Mouse (Mus musculus): ENCODE measurements at regions not wholly inside any gene's neighbourhood (a gene's known extent, or its start where the extent isn't known, plus 50 kb on each side); places are given as distances from the start of the nearest gene placed in this dataset.
"Not testable (repeated sequence)": the region's sequence is repeated elsewhere in the genome, so short reads cannot be mapped to it uniquely, and the experiment has no call there.

DNA sequence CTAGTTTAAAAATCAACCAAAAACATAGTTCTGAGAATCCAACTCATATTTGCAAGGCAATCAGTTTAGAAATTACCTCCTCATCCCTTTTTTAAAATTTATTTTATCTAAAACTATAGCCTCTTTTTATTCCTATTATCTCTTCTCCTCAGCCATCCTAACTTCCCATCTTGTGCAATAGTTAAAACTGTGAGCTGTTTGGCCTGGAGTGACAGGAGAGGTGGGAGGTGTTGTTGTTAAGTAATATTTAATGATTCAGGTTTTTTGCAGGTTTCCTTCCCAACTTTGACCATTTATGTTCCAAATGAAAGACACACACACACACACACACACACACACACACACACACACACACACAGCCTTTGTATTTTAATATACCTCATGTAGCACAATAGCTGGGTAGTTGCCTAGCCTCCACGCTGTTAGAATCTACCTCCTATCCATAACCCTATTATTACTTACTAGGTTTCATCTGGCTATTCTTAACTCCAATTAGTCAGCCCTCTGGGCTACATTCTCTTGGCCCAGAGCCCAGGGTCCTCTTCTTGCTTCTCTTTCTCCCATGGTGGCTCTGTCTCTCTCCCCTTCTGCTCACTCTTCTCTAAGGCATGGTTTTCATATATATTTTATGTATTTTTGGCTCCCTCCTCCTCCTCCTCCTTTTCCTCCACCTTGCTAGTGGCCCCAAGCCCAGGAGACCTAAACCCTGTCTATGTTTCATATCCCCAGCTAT lies 113.5 kb downstream of the Olfr721-ps1 start:
- no peak for TF ChIP-seq CTCF (IDR thresholded peaks at IDR 0.05; ENCODE audit: low read depth)
- DNase-seq (no peak), ATAC-seq (no peak)
- Histone ChIP-seq H3K4me2 (ENCODE audit: low read depth) (no peak overlapping the region), H3K36me3 (ENCODE audit: insufficient read depth) (no peaks in the 10 kb centered on the region), H3K4me3 (ENCODE audit: low read depth, low read length) (no peak overlapping the region), H3K27me3 (ENCODE audit: insufficient read depth, low read length) (no peaks in the 10 kb centered on the region), H3K9me3 (ENCODE audit: low read length) (no peaks in the 10 kb centered on the region), H3K27ac (ENCODE audit: low read depth, low read length) (no peak overlapping the region), H3K4me1 (ENCODE audit: insufficient read depth) (no peaks in the 10 kb centered on the region), H3K9ac (no peak overlapping the region)
- 21% methylated on average over 1 of the region's 1 CpGs for WGBS

DNA sequence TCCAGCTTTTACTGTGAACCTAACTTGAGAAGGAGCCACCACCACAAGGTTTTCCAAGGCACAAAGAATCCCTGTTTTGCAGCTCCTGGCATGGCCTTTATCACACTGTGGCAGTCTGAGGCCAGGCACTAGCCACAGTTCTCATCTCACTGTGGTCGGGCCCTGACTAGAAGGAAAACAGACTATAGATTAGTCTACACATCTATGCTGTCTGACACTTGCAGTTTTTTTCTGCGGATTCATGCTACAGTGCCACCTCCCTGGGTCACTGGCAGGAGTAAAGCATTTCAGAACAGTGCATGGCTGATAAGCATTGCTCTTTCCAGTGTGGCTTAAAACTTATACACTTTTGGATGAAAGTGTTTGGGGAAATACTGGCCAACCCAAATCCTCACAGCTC lies 114.3 kb downstream of the Olfr721-ps1 start:
- no peaks in the 10 kb centered on the region for H3K27me3 ChIP-seq (ENCODE audit: insufficient read depth, low read length)
- WGBS = 81% methylated on average over 2 of the region's 2 CpGs
- ATAC-seq = no peak
- no peak overlapping the region for H3K27ac ChIP-seq (ENCODE audit: low read depth, low read length)
- TF ChIP-seq CTCF (IDR thresholded peaks at IDR 0.05; ENCODE audit: low read depth) = no peak
- no peak overlapping the region for H3K4me2 ChIP-seq (ENCODE audit: low read depth)
- H3K36me3 ChIP-seq (ENCODE audit: insufficient read depth) = no peaks in the 10 kb centered on the region
- H3K4me1 ChIP-seq (ENCODE audit: insufficient read depth) = no peaks in the 10 kb centered on the region
- no peak overlapping the region for H3K4me3 ChIP-seq (ENCODE audit: low read depth, low read length)
- no peak overlapping the region for H3K9ac ChIP-seq
- no peaks in the 10 kb centered on the region for H3K9me3 ChIP-seq (ENCODE audit: low read length)
- DNase-seq = no peak

DNA sequence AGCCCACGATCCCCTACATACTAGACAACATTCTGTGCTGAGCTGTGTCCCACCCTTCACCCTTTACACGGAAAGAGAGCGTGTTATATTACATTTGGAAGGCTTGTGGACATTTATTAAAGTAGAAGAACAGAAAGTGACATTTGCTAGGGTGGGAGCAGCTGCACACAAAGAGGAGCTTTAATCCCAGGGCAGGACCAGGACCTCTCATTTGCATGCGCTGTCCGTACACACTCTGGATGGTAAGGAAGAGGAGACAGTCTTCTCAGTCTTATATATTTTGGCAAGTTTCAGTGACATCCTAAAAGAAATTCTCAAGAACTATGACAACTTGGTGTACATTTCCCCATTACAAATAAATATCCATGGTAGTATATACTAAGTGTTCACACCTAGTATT lies 114.8 kb downstream of the Olfr721-ps1 start:
- WGBS = 83% methylated on average over 5 of the region's 5 CpGs
- Histone ChIP-seq H3K4me3 (ENCODE audit: low read depth, low read length) (no peak overlapping the region), H3K9ac (no peak overlapping the region), H3K27ac (ENCODE audit: low read depth, low read length) (no peak overlapping the region), H3K9me3 (ENCODE audit: low read length) (no peaks in the 10 kb centered on the region), H3K4me2 (ENCODE audit: low read depth) (no peak overlapping the region), H3K4me1 (ENCODE audit: insufficient read depth) (no peaks in the 10 kb centered on the region), H3K36me3 (ENCODE audit: insufficient read depth) (no peaks in the 10 kb centered on the region), H3K27me3 (ENCODE audit: insufficient read depth, low read length) (no peaks in the 10 kb centered on the region)
- ATAC-seq (no peak), DNase-seq (no peak)
- no peak for TF ChIP-seq CTCF (IDR thresholded peaks at IDR 0.05; ENCODE audit: low read depth)

DNA sequence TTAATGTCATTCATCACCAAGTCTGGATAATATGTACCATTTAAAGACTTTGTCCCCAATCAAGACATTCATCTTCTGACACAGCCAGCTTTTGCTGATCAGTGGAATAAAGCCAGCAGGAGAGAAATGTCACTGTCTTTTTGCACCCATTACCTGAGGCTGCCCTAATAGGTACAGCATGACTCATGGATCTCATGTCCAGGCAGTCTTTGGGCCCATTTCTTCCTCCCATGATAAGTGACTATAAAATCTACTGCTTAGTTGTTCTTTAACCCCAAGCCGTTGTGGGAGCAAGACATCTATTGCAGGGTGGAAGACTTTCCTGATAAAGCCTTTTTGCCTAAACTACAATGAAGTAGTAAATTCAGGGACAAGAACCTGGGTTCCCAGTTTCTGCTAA lies 116.9 kb downstream of the Olfr721-ps1 start:
- Histone ChIP-seq H3K27ac (ENCODE audit: low read depth, low read length) (no peak overlapping the region), H3K9me3 (ENCODE audit: low read length) (no peaks in the 10 kb centered on the region), H3K4me3 (ENCODE audit: low read depth, low read length) (no peak overlapping the region), H3K4me1 (ENCODE audit: insufficient read depth) (no peaks in the 10 kb centered on the region), H3K36me3 (ENCODE audit: insufficient read depth) (no peaks in the 10 kb centered on the region), H3K27me3 (ENCODE audit: insufficient read depth, low read length) (no peaks in the 10 kb centered on the region), H3K4me2 (ENCODE audit: low read depth) (no peak overlapping the region), H3K9ac (no peak overlapping the region)
- WGBS = 93% methylated on average over 1 of the region's 1 CpGs
- DNase-seq (no peak), ATAC-seq (no peak)
- TF ChIP-seq CTCF (IDR thresholded peaks at IDR 0.05; ENCODE audit: low read depth) = no peak

DNA sequence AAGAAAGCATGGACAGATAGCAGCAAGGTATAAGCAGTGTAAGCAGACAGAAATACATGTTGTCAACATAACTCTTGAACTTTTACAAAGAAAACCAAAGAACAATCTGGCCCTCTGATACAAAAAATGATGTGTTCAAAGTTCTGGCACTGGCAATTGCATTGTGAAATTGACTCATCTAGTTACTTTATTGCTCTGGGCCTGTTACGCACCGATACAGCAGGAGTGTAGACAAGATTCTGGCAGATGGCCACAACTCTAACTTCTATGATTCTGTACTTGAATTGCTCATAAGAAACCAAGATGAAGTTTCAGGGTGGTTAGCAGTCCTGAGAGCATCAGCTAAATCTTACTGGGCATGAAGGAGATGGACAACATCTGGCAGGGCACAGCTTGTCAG lies 117.7 kb downstream of the Olfr721-ps1 start:
- Histone ChIP-seq H3K4me3 (ENCODE audit: low read depth, low read length) (no peak overlapping the region), H3K4me2 (ENCODE audit: low read depth) (no peak overlapping the region)

DNA sequence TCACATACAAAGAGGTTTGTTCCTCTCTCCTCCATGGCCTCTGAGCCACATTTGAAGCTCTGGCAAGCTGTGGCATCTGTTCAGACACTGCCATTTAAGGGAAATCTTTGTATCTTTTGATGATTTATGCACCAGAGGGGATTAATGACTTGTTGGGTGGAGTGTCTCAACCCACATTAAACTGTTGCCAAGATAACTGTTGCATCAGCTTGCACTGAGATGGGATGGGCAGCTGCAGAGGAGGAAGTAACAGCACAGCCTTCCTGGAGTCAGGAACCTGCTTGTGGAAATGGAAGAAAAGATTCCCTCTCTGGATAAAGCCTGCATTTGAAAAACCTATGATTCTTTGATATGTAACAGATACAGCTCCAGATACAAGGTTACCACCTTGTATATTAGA lies 119.1 kb downstream of the Olfr721-ps1 start:
- no peak for DNase-seq
- Histone ChIP-seq H3K36me3 (ENCODE audit: insufficient read depth) (no peaks in the 10 kb centered on the region), H3K4me1 (ENCODE audit: insufficient read depth) (no peaks in the 10 kb centered on the region)

More for the DNA sequence above, 117.7 kb downstream of the Olfr721-ps1 start:
- no peak overlapping the region for H3K27ac ChIP-seq (ENCODE audit: low read depth, low read length)
- 90% methylated on average over 2 of the region's 2 CpGs for WGBS
- no peaks in the 10 kb centered on the region for H3K36me3 ChIP-seq (ENCODE audit: insufficient read depth)
- ATAC-seq = no peak
- H3K9ac ChIP-seq = no peak overlapping the region
- H3K9me3 ChIP-seq (ENCODE audit: low read length) = no peaks in the 10 kb centered on the region
- TF ChIP-seq CTCF (IDR thresholded peaks at IDR 0.05; ENCODE audit: low read depth) = no peak
- no peak for DNase-seq
- H3K4me1 ChIP-seq (ENCODE audit: insufficient read depth) = no peaks in the 10 kb centered on the region
- H3K27me3 ChIP-seq (ENCODE audit: insufficient read depth, low read length) = no peaks in the 10 kb centered on the region

DNA sequence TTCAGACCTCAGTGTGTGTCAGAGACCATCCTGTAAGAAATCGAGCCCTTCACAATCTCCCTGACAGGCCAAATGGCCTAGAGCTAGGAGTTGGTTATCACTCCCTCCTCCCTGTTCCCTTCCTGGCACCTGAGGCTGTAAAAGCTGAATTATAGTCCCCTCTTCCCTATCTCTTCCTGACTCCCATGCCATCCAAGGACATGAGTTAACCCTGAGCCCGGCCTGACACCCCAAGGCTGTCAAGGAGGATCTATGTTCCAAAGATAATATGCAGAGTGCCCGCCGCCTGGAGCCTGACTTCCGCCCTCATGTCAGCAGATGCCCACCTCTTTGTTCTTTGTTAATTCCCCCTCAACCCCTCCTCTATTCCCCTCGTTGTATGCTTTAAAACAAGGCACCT lies 120.2 kb downstream of the Olfr721-ps1 start:
- H3K4me1 ChIP-seq (ENCODE audit: insufficient read depth); ATAC-seq; H3K27me3 ChIP-seq (ENCODE audit: insufficient read depth, low read length); H3K4me3 ChIP-seq (ENCODE audit: low read depth, low read length); H3K27ac ChIP-seq (ENCODE audit: low read depth, low read length); H3K9ac ChIP-seq; H3K9me3 ChIP-seq (ENCODE audit: low read length); H3K4me2 ChIP-seq (ENCODE audit: low read depth); DNase-seq; H3K36me3 ChIP-seq (ENCODE audit: insufficient read depth): not testable (repeated sequence)
- WGBS = 78% methylated on average over 6 of the region's 6 CpGs

More for the DNA sequence above, 119.1 kb downstream of the Olfr721-ps1 start:
- no peak overlapping the region for H3K4me2 ChIP-seq (ENCODE audit: low read depth)
- no peak overlapping the region for H3K27ac ChIP-seq (ENCODE audit: low read depth, low read length)
- no peak for TF ChIP-seq CTCF (IDR thresholded peaks at IDR 0.05; ENCODE audit: low read depth)
- no peak overlapping the region for H3K9ac ChIP-seq
- H3K9me3 ChIP-seq (ENCODE audit: low read length) = no peaks in the 10 kb centered on the region
- no peaks in the 10 kb centered on the region for H3K27me3 ChIP-seq (ENCODE audit: insufficient read depth, low read length)
- H3K4me3 ChIP-seq (ENCODE audit: low read depth, low read length) = no peak overlapping the region
- ATAC-seq = no peak

All from forebrain, postnatal 0 days (tissue).